Mouse (Mus musculus) midbrain, embryonic 10.5 days (tissue): ENCODE results near the gene 2200002D01Rik. TPM values are rescaled to one million over a fixed set of nuclear protein-coding genes. Genes with fewer than 3 reads are reported as not detected.

ENCODE experiments used
- polyA plus RNA-seq: library from polyadenylated mRNA; unstranded; fragments of >200 nt; fragmentation: Nextera tagmentation; extraction: Ambion mirVana; gene quantifications from 2 replicates; pipeline ENCODE4 v1.2.1, GENCODE M21; 2016

2200002D01Rik gene
- polyA plus RNA-seq, 1 experiment from 2014 or later = 4.2 TPM

Other genes with a start within 250 kb of the 2200002D01Rik start
- gene Ryr1, start 123.3 kb downstream of the 2200002D01Rik start, polyA plus RNA-seq = 0.49 and 0.96 TPM in 2 replicates
- 0.33 and 0.76 TPM in 2 replicates for gene Rasgrp4, start 113.6 kb downstream of the 2200002D01Rik start, polyA plus RNA-seq
- 13.7 and 14.8 TPM in 2 replicates for gene Fam98c, start 92.2 kb downstream of the 2200002D01Rik start, polyA plus RNA-seq
- gene Ggn, start 78.3 kb downstream of the 2200002D01Rik start, polyA plus RNA-seq = 1.2 and 1.3 TPM in 2 replicates
- 4.1 and 5.2 TPM in 2 replicates for gene Spred3, start 78.1 kb downstream of the 2200002D01Rik start, polyA plus RNA-seq
- 295 and 312 TPM in 2 replicates for gene Psmd8, start 67.8 kb downstream of the 2200002D01Rik start, polyA plus RNA-seq
- gene Catsperg1, start 34.4 kb downstream of the 2200002D01Rik start, polyA plus RNA-seq = 0.43 and 0.52 TPM in 2 replicates
- 0.65 and 0.85 TPM in 2 replicates for gene Kcnk6, start 16.0 kb downstream of the 2200002D01Rik start, polyA plus RNA-seq
- 106 and 111 TPM in 2 replicates for gene Yif1b, start 10.1 kb downstream of the 2200002D01Rik start, polyA plus RNA-seq
- gene Spint2, start 33.4 kb upstream of the 2200002D01Rik start, polyA plus RNA-seq = 20.5 and 20.8 TPM in 2 replicates
- 21.9 and 22.2 TPM in 2 replicates for gene Ppp1r14a, start 40.8 kb upstream of the 2200002D01Rik start, polyA plus RNA-seq
- gene Dpf1, start 55.5 kb upstream of the 2200002D01Rik start, polyA plus RNA-seq = 38.8 and 55.4 TPM in 2 replicates